Mouse (Mus musculus): ENCODE measurements around the gene Rsad2. TPM values are rescaled to one million over a fixed set of nuclear protein-coding genes. Genes with fewer than 3 reads are reported as not detected.
"Not testable (repeated sequence)": the region's sequence is repeated elsewhere in the genome, so short reads cannot be mapped to it uniquely, and the experiment has no call there.

Rsad2 gene
- total and polyA plus RNA-seq, 3 experiments, result 0.04 to 0.12 (median 0.06) TPM

- dilution Hi-C loops (cut with MboI; ENCODE audit: extremely low pct_ligation_motif_present, extremely low pct_unique_long_range_greater_than_20kb, low sequenced_read_pairs), result no loop called here
- DNase-seq (ENCODE audit: extremely low read depth), result no peak
These were observed 32.5 kb upstream of the Rsad2 start for GRCm38 (mm10) chr12:26488617-26489274.

GRCm38 (mm10) chr12:26487874-26488616 is 31.8 kb upstream of the Rsad2 start:
- peak; percentile 22 for DNase-seq (ENCODE audit: extremely low read depth)
- no peak overlapping the region; the same call in 1 of the 2 replicates for H3K4me2 ChIP-seq (ENCODE audit: insufficient read depth, low read depth, poor library complexity, severe bottlenecking)
- H3K27ac ChIP-seq (ENCODE audit: insufficient read depth, low read depth), result no peak overlapping the region
- H3K9ac ChIP-seq (ENCODE audit: insufficient read depth, low read depth), result no peak overlapping the region
- no peaks in the 10 kb centered on the region for H3K79me2 ChIP-seq (replicated peaks; ENCODE audit: control insufficient read depth, extremely low read depth, insufficient read depth, poor library complexity, severe bottlenecking)
- H3K27me3 ChIP-seq (replicated peaks), result no peaks in the 10 kb centered on the region
- H3K9me3 ChIP-seq (replicated peaks; ENCODE audit: low read length), result no peaks in the 10 kb centered on the region
- H3K4me1 ChIP-seq (ENCODE audit: control insufficient read depth in 1 of 2, insufficient read depth in 2 of 2), result peaks cover 0 to 13% of the 10 kb centered on the region in 2 experiments; a peak in 1 of 4 replicates
- in situ Hi-C loops (cut with MboI; ENCODE audit: low pct_ligation_motif_present, low pct_unique_long_range_greater_than_20kb, low sequenced_read_pairs) (no loop called here), dilution Hi-C loops (cut with MboI; ENCODE audit: extremely low pct_ligation_motif_present, extremely low pct_unique_long_range_greater_than_20kb, low sequenced_read_pairs) (no loop called here)
- H3K36me3 ChIP-seq (replicated peaks in 1 of 2; ENCODE audit: control insufficient read depth in 1 of 2, insufficient read depth in 1 of 2, low read length in 1 of 2), result no peaks in the 10 kb centered on the region
- 0 out of 4 replicates have a peak, but pooled peaks have one; percentile 13 to 14 for TF ChIP-seq CTCF (conservative IDR thresholded peaks at IDR 0.05 in 1 of 2, IDR thresholded peaks at IDR 0.05 in 1 of 2; ENCODE audit: low read depth in 2 of 2, low read length in 2 of 2)
- peak; percentile 22 for TF ChIP-seq RAD21 (IDR thresholded peaks at IDR 0.05; ENCODE audit: low read depth, low read length)
- TF ChIP-seq SMC3 (IDR thresholded peaks at IDR 0.05; ENCODE audit: low read depth, low read length), result peak; percentile 16; the same call in 1 of the 2 replicates
- no peak for TF ChIP-seq NRF1 (IDR thresholded peaks at IDR 0.05; ENCODE audit: low read depth, low read length)
- TF ChIP-seq USF1 (IDR thresholded peaks at IDR 0.05; ENCODE audit: low read depth, low read length), result no peak
- H3K4me3 ChIP-seq (replicated peaks in 1 of 3; ENCODE audit: low read depth in 2 of 3, low read length in 2 of 3, poor library complexity in 1 of 3), result no peak overlapping the region

More at GRCm38 (mm10) chr12:26488617-26489274, 32.5 kb upstream of the Rsad2 start:
- in situ Hi-C loops (cut with MboI; ENCODE audit: low pct_ligation_motif_present, low pct_unique_long_range_greater_than_20kb, low sequenced_read_pairs), result no loop called here
- H3K4me1 ChIP-seq (ENCODE audit: control insufficient read depth in 1 of 2, insufficient read depth in 2 of 2), result peaks cover 0 to 13% of the 10 kb centered on the region in 2 experiments; a peak in 1 of 4 replicates
- H3K9ac ChIP-seq (ENCODE audit: insufficient read depth, low read depth), result no peak overlapping the region
- H3K4me2 ChIP-seq (ENCODE audit: insufficient read depth, low read depth, poor library complexity, severe bottlenecking), result no peak overlapping the region
- no peaks in the 10 kb centered on the region for H3K79me2 ChIP-seq (replicated peaks; ENCODE audit: control insufficient read depth, extremely low read depth, insufficient read depth, poor library complexity, severe bottlenecking)
- H3K27me3 ChIP-seq (replicated peaks), result no peaks in the 10 kb centered on the region
- H3K36me3 ChIP-seq (replicated peaks in 1 of 2; ENCODE audit: control insufficient read depth in 1 of 2, insufficient read depth in 1 of 2, low read length in 1 of 2), result no peaks in the 10 kb centered on the region
- no peak for TF ChIP-seq CTCF (conservative IDR thresholded peaks at IDR 0.05 in 1 of 2, IDR thresholded peaks at IDR 0.05 in 1 of 2; ENCODE audit: low read depth in 2 of 2, low read length in 2 of 2)
- no peak for TF ChIP-seq HCFC1 (IDR thresholded peaks at IDR 0.05; ENCODE audit: low read depth, low read length)
- no peak for TF ChIP-seq USF1 (IDR thresholded peaks at IDR 0.05; ENCODE audit: low read depth, low read length)
- TF ChIP-seq NELFE (IDR thresholded peaks at IDR 0.05; ENCODE audit: low read depth, low read length), result no peak
- no peak for TF ChIP-seq ZC3H11A (IDR thresholded peaks at IDR 0.05; ENCODE audit: low read depth, low read length)
- no peak for TF ChIP-seq MXI1 (IDR thresholded peaks at IDR 0.05; ENCODE audit: low read depth, low read length)
- no peak for TF ChIP-seq EP300 (IDR thresholded peaks at IDR 0.05; ENCODE audit: low read length)
- no peak for TF ChIP-seq PAX5 (IDR thresholded peaks at IDR 0.05; ENCODE audit: low read length)
- no peak for TF ChIP-seq MAX (IDR thresholded peaks at IDR 0.05; ENCODE audit: low read length)
- TF ChIP-seq POLR2AphosphoS2 (IDR thresholded peaks at IDR 0.05; ENCODE audit: low read depth, low read length), result no peak
- no peak for TF ChIP-seq SIN3A (IDR thresholded peaks at IDR 0.05; ENCODE audit: low read length)
- no peak for TF ChIP-seq USF2 (conservative IDR thresholded peaks at IDR 0.05; ENCODE audit: low read depth, low read length)
- TF ChIP-seq JUND (conservative IDR thresholded peaks at IDR 0.05; ENCODE audit: low read depth, low read length), result no peak
- TF ChIP-seq ZNF384 (IDR thresholded peaks at IDR 0.05; ENCODE audit: low read depth, low read length), result no peak
- TF ChIP-seq BHLHE40 (IDR thresholded peaks at IDR 0.05; ENCODE audit: low read depth, low read length), result no peak
- no peak for TF ChIP-seq NRF1 (IDR thresholded peaks at IDR 0.05; ENCODE audit: low read depth, low read length)
- TF ChIP-seq CHD1 (IDR thresholded peaks at IDR 0.05; ENCODE audit: low read depth, low read length), result no peak
- H3K9me3 ChIP-seq (replicated peaks; ENCODE audit: low read length), result no peaks in the 10 kb centered on the region
- H3K27ac ChIP-seq (ENCODE audit: insufficient read depth, low read depth), result no peak overlapping the region
- no peak overlapping the region for H3K4me3 ChIP-seq (replicated peaks in 1 of 3; ENCODE audit: low read depth in 2 of 3, low read length in 2 of 3, poor library complexity in 1 of 3)

GRCm38 (mm10) chr12:26485738-26486580 is 29.7 kb upstream of the Rsad2 start:
- in situ Hi-C loops (cut with MboI; ENCODE audit: low pct_ligation_motif_present, low pct_unique_long_range_greater_than_20kb, low sequenced_read_pairs); H3K4me3 ChIP-seq (replicated peaks in 1 of 3; ENCODE audit: low read depth in 2 of 3, low read length in 2 of 3, poor library complexity in 1 of 3); H3K36me3 ChIP-seq (replicated peaks in 1 of 2; ENCODE audit: control insufficient read depth in 1 of 2, insufficient read depth in 1 of 2, low read length in 1 of 2); H3K79me2 ChIP-seq (replicated peaks; ENCODE audit: control insufficient read depth, extremely low read depth, insufficient read depth, poor library complexity, severe bottlenecking); dilution Hi-C loops (cut with MboI; ENCODE audit: extremely low pct_ligation_motif_present, extremely low pct_unique_long_range_greater_than_20kb, low sequenced_read_pairs); H3K9me3 ChIP-seq (replicated peaks; ENCODE audit: low read length); H3K27ac ChIP-seq (ENCODE audit: insufficient read depth, low read depth); H3K4me2 ChIP-seq (ENCODE audit: insufficient read depth, low read depth, poor library complexity, severe bottlenecking); DNase-seq (ENCODE audit: extremely low read depth); H3K9ac ChIP-seq (ENCODE audit: insufficient read depth, low read depth); H3K27me3 ChIP-seq (replicated peaks): not testable (repeated sequence)
- peaks cover 0 to 13% of the 10 kb centered on the region in 2 experiments; a peak in 1 of 4 replicates for H3K4me1 ChIP-seq (ENCODE audit: control insufficient read depth in 1 of 2, insufficient read depth in 2 of 2)
